Mouse (Mus musculus): ENCODE data around the gene Atr. TPM values are rescaled to one million over a fixed set of nuclear protein-coding genes. Genes with fewer than 3 reads are reported as not detected.
A peak's percentile ranks its signal among the peaks of the same experiment; 100 is the strongest.
"Not testable (repeated sequence)": the region's sequence is repeated elsewhere in the genome, so short reads cannot be mapped to it uniquely, and the experiment has no call there.

Atr gene
- polyA plus RNA-seq, 1 experiment from 2014 or later, result 3.1 TPM

DNA sequence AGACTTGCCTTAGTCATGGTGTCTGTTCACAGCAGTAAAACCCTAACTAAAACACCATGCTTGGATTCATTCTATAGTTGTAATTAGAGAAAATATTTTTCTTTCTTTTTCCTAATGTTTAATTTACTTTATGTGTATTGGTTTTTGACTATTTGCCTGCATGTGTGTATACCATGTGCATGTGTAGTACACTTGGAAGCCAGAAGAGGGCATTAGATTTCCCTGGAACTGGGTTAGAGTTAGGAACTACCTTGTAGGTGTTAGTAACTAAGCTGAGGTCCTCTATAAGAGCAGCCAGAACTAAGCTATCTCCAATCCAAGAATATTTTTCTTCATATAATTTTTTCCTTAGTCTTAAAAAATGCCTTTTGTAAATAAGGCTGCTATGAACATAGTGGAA, 75.5 kb downstream of the Atr start:
- Histone ChIP-seq H3K9ac (no peak overlapping the region), H3K4me2 (no peak overlapping the region), H3K9me3 (replicated peaks) (no peaks in the 10 kb centered on the region), H3K4me1 (replicated peaks) (no peaks in the 10 kb centered on the region), H3K36me3 (replicated peaks) (peaks cover 7% of the 10 kb centered on the region; the same call in 1 of the 2 replicates), H3K27me3 (no peaks in the 10 kb centered on the region), H3K4me3 (replicated peaks) (no peak overlapping the region), H3K27ac (replicated peaks) (no peak overlapping the region)
- ATAC-seq (ENCODE audit: insufficient read depth), result no peak

DNA sequence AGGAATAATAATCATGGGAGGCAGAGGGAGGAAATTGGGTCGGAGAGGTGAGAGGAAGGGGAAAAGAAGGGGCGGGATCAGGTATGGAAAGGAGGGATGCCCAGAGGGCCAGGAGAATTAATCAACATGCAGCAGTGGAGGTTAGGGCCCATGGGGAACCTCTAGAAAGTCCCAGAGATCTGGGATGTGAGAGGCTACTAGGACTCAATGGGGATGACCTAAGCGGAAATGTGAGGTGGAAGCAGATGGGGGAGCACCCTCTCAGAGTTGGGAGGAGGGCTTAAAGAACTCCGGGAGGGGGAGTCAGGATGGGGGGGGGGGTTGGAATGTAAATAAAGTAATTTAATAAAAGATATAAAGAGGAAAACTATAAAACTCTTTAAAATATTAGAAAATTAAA, 96.3 kb downstream of the Atr start:
- Histone ChIP-seq H3K9me3 (replicated peaks) (no peaks in the 10 kb centered on the region), H3K4me1 (replicated peaks) (peaks cover 20% of the 10 kb centered on the region), H3K4me3 (replicated peaks) (peak overlapping the region; percentile 88; the same call in 1 of the 2 replicates), H3K9ac (no peak overlapping the region), H3K36me3 (replicated peaks) (0 out of 2 replicates have a peak, but pooled peaks cover 3% of the 10 kb centered on the region), H3K4me2 (peak overlapping the region; percentile 80), H3K27me3 (no peaks in the 10 kb centered on the region), H3K27ac (replicated peaks) (no peak overlapping the region)
- whole genome bisulfite sequencing (ENCODE audit: insufficient replicate concordance), result 67% methylated on average over 4 of the region's 4 CpGs
- ATAC-seq (ENCODE audit: insufficient read depth), result no peak

DNA sequence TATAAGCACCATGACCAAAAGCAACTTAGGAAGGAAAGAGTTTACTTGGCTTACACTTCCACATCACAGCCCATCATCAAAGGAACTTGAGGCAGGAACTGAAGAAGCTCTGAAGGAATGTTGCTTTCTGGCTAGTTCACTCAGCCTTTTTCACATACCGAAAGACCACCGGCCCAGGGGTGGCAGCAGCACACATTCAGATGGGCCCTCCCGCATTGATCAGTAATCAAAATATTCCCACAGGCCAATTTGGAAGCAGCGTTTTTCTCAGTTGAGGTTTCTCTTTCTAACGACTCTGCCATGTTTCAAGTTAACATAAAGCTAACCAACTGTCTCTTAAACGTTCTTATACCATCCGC, 96.8 kb downstream of the Atr start:
- no peaks in the 10 kb centered on the region for H3K9me3 ChIP-seq (replicated peaks)
- H3K4me1 ChIP-seq (replicated peaks), result peaks cover 20% of the 10 kb centered on the region
- H3K27me3 ChIP-seq, result no peaks in the 10 kb centered on the region
- H3K36me3 ChIP-seq (replicated peaks), result 0 out of 2 replicates have a peak, but pooled peaks cover 3% of the 10 kb centered on the region
- 1% methylated on average over 7 of the region's 7 CpGs for WGBS (ENCODE audit: insufficient replicate concordance)
- no peak for ATAC-seq (ENCODE audit: insufficient read depth)
- peak overlapping the region; percentile 92 for H3K9ac ChIP-seq
- H3K4me2 ChIP-seq, result peak overlapping the region; percentile 80
- H3K27ac ChIP-seq (replicated peaks), result peak overlapping the region; percentile 89
- peak overlapping the region; percentile 88 for H3K4me3 ChIP-seq (replicated peaks)

GRCm38 (mm10) chr9:95954585-95955461, 97.4 kb downstream of the Atr start, which contains the start of gene Xrn1:
Xrn1 (plus strand) TSS chr9:95954760.
- H3K9me3 ChIP-seq (replicated peaks), result no peaks in the 10 kb centered on the region
- H3K27me3 ChIP-seq, result no peaks in the 10 kb centered on the region
- H3K36me3 ChIP-seq (replicated peaks), result 0 out of 2 replicates have a peak, but pooled peaks cover 3% of the 10 kb centered on the region
- peak within 1 kb of the TSS; percentile 92 for H3K9ac ChIP-seq
- H3K4me3 ChIP-seq (replicated peaks), result peak within 1 kb of the TSS; percentile 88
- WGBS (ENCODE audit: insufficient replicate concordance), result under 1% methylated on average over 57 of the region's 57 CpGs
- peak within 1 kb of the TSS; percentile 80 for H3K4me2 ChIP-seq
- H3K4me1 ChIP-seq (replicated peaks), result peaks cover 20% of the 10 kb centered on the region
- peak; percentile 98 for ATAC-seq (ENCODE audit: insufficient read depth)
- H3K27ac ChIP-seq (replicated peaks), result peak within 1 kb of the TSS; percentile 89

DNA sequence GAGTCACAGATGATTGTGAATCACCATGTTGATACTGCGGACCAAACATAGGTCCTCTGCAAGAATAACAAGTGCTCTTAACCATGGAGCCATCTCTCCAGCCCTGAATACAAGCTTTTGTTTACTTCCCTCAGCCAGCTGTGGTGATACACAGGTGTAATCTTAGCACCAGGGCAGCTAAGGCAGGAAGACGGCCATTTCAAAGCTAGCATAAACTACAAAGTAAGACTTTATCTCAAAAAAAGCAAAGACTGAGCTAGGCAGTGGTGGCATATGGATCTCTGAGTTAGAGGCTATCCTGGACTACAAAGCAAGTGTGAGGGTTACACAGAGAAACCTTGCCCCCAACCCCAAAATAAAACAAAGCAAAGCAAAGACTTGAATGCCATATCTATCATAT, 100.2 kb downstream of the Atr start:
- no peaks in the 10 kb centered on the region for H3K9me3 ChIP-seq (replicated peaks)
- no peak overlapping the region for H3K4me2 ChIP-seq
- no peak for ATAC-seq (ENCODE audit: insufficient read depth)
- H3K27ac ChIP-seq (replicated peaks), result no peak overlapping the region
- peaks cover 20% of the 10 kb centered on the region for H3K4me1 ChIP-seq (replicated peaks)
- no peak overlapping the region for H3K9ac ChIP-seq
- H3K36me3 ChIP-seq (replicated peaks), result 0 out of 2 replicates have a peak, but pooled peaks cover 1% of the 10 kb centered on the region
- no peak overlapping the region for H3K4me3 ChIP-seq (replicated peaks)
- no peaks in the 10 kb centered on the region for H3K27me3 ChIP-seq
- WGBS (ENCODE audit: insufficient replicate concordance), result 74% methylated on average over 2 of the region's 2 CpGs

- H3K9me3 ChIP-seq (replicated peaks), result no peaks in the 10 kb centered on the region
- WGBS (ENCODE audit: insufficient replicate concordance), result 87% methylated on average over 7 of the region's 7 CpGs
- 0 out of 2 replicates have a peak, but pooled peaks cover 3% of the 10 kb centered on the region for H3K36me3 ChIP-seq (replicated peaks)
- no peak for ATAC-seq (ENCODE audit: insufficient read depth)
- H3K4me2 ChIP-seq, result no peak overlapping the region
- no peak overlapping the region for H3K27ac ChIP-seq (replicated peaks)
- H3K4me3 ChIP-seq (replicated peaks), result no peak overlapping the region
- H3K4me1 ChIP-seq (replicated peaks), result peaks cover 20% of the 10 kb centered on the region
- no peaks in the 10 kb centered on the region for H3K27me3 ChIP-seq
- no peak overlapping the region for H3K9ac ChIP-seq
These were observed 100.8 kb downstream of the Atr start for GRCm38 (mm10) chr9:95958041-95958730.

GRCm38 (mm10) chr9:95958731-95959105, 101.3 kb downstream of the Atr start:
- not testable (repeated sequence) for ATAC-seq (ENCODE audit: insufficient read depth); H3K27me3 ChIP-seq; H3K4me3 ChIP-seq (replicated peaks); H3K36me3 ChIP-seq (replicated peaks); H3K9me3 ChIP-seq (replicated peaks); H3K4me2 ChIP-seq; H3K27ac ChIP-seq (replicated peaks); H3K9ac ChIP-seq
- WGBS (ENCODE audit: insufficient replicate concordance), result 88% methylated on average over 2 of the region's 2 CpGs
- peaks cover 18% of the 10 kb centered on the region for H3K4me1 ChIP-seq (replicated peaks)

DNA sequence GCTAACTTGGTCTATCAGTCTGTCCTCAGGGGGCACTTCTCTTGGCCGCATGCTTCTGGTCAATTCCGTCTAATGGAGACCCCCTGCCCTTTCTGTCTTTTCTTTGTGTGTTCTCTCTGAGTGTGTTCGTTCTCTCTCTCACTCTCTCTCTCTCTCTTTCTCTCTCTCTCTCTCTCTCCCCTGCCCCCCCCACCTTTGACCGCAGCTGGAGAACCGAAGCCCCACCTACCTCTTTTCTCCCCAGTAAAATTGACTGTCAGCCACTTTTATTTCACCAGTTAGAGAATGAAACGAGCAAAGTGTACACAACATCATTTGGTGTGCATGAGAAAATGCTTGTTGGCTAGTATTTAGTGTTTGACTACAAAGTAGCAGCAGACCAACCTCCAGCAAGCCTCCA, 101.8 kb downstream of the Atr start:
- no peak for ATAC-seq (ENCODE audit: insufficient read depth)
- Histone ChIP-seq H3K9ac (no peak overlapping the region), H3K36me3 (replicated peaks) (0 out of 2 replicates have a peak, but pooled peaks cover 6% of the 10 kb centered on the region), H3K27me3 (no peaks in the 10 kb centered on the region), H3K9me3 (replicated peaks) (no peaks in the 10 kb centered on the region), H3K27ac (replicated peaks) (no peak overlapping the region), H3K4me1 (replicated peaks) (peaks cover 13% of the 10 kb centered on the region), H3K4me2 (no peak overlapping the region), H3K4me3 (replicated peaks) (no peak overlapping the region)
- 72% methylated on average over 6 of the region's 6 CpGs for WGBS (ENCODE audit: insufficient replicate concordance)

DNA sequence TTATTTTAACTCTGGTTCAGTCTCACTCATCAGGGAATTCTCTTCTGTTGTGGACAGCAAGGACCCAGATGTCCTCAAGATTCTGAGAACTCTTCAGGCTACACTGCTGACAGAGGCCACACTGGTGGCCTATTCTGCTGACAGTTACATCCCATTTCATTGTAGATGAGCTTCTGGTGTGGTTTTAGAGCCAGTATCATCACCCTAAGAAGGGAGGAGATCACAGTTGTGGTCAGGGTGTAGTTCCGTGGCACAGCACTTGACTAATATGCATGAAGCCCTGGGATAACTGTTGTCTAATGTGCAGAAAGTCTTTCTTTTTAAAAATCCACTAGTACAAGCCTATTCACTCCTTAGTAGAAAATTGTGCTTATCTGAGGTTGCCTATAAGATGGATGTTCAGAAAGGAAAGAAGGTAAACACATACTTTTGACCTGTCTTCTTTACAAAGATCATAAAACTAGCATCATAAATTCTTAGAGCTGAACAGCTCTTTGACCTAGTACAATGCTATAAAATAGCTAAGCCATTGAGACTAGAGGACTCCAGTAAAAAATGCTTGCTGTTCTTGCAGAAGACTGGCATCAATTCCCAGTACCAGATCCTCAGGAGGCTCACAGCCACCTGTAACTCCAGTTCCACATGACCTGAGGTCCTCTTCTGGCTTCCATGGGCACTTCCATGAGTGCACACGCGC, 102.5 kb downstream of the Atr start:
- no peak overlapping the region for H3K4me2 ChIP-seq
- H3K9ac ChIP-seq, result no peak overlapping the region
- peaks cover 11% of the 10 kb centered on the region; the same call in 1 of the 2 replicates for H3K4me1 ChIP-seq (replicated peaks)
- WGBS (ENCODE audit: insufficient replicate concordance), result 70% methylated on average over 3 of the region's 3 CpGs
- ATAC-seq (ENCODE audit: insufficient read depth), result no peak
- peaks cover 11% of the 10 kb centered on the region; the same call in 1 of the 2 replicates for H3K36me3 ChIP-seq (replicated peaks)
- H3K27me3 ChIP-seq, result no peaks in the 10 kb centered on the region
- no peaks in the 10 kb centered on the region for H3K9me3 ChIP-seq (replicated peaks)
- H3K27ac ChIP-seq (replicated peaks), result no peak overlapping the region
- H3K4me3 ChIP-seq (replicated peaks), result no peak overlapping the region

GRCm38 (mm10) chr9:95961058-95961457, 103.7 kb downstream of the Atr start:
- Histone ChIP-seq H3K4me2 (no peak overlapping the region), H3K27me3 (no peaks in the 10 kb centered on the region), H3K9me3 (replicated peaks) (no peaks in the 10 kb centered on the region), H3K27ac (replicated peaks) (no peak overlapping the region), H3K4me1 (replicated peaks) (peaks cover 11% of the 10 kb centered on the region; the same call in 1 of the 2 replicates), H3K4me3 (replicated peaks) (no peak overlapping the region), H3K9ac (no peak overlapping the region), H3K36me3 (replicated peaks) (peaks cover 15% of the 10 kb centered on the region; the same call in 1 of the 2 replicates)
- no peak for ATAC-seq (ENCODE audit: insufficient read depth)

GRCm38 (mm10) chr9:95964037-95964436, 106.6 kb downstream of the Atr start:
- no peak for ATAC-seq (ENCODE audit: insufficient read depth)
- H3K27me3 ChIP-seq, result no peaks in the 10 kb centered on the region
- H3K27ac ChIP-seq (replicated peaks), result no peak overlapping the region
- no peak overlapping the region for H3K9ac ChIP-seq
- H3K4me1 ChIP-seq (replicated peaks), result no peaks in the 10 kb centered on the region
- WGBS (ENCODE audit: insufficient replicate concordance), result 84% methylated on average over 13 of the region's 13 CpGs
- H3K9me3 ChIP-seq (replicated peaks), result no peaks in the 10 kb centered on the region
- no peak overlapping the region for H3K4me3 ChIP-seq (replicated peaks)
- no peak overlapping the region for H3K4me2 ChIP-seq
- H3K36me3 ChIP-seq (replicated peaks), result peaks cover 27% of the 10 kb centered on the region
